Mouse (Mus musculus) liver, embryonic 13.5 days (tissue): ENCODE results near the gene Acsm5. TPM values are rescaled to one million over a fixed set of nuclear protein-coding genes. Genes with fewer than 3 reads are reported as not detected.

Experiments
- ATAC-seq: fragments of 200-750 bp; cut with Nextera tagmentation; 2 replicates; pipeline ENCODE4 v1.8.0; 2017; ENCODE audit warnings: low read depth, mild to moderate bottlenecking, moderate number of reproducible peaks, moderate library complexity
- DNase-seq: peaks from one replicate; pipeline ENCODE4 v3.0.0; 2022
- H3K27ac ChIP-seq: fragments of 300-500 bp; sonication (generic); 2 replicates; pipeline ENCODE4 v1.5.1; 2015; ENCODE audit warnings: moderate library complexity, mild to moderate bottlenecking, inconsistent platforms
- H3K27me3 ChIP-seq: fragments of 300-500 bp; sonication (generic); 2 replicates; pipeline ENCODE4 v1.6.1; 2015; ENCODE audit warnings: mild to moderate bottlenecking, inconsistent platforms
- H3K36me3 ChIP-seq: fragments of 300-500 bp; sonication (generic); 2 replicates; pipeline ENCODE4 v1.6.1; 2015; ENCODE audit warnings: mild to moderate bottlenecking, inconsistent platforms
- H3K4me1 ChIP-seq: fragments of 300-500 bp; sonication (generic); replicated peaks from 2 replicates; pipeline ENCODE4 v1.6.1; 2015; ENCODE audit warnings: inconsistent platforms
- H3K4me2 ChIP-seq: fragments of 300-500 bp; sonication (generic); 2 replicates; pipeline ENCODE4 v1.6.1; 2015; ENCODE audit warnings: inconsistent platforms, mild to moderate bottlenecking, moderate library complexity
- H3K4me3 ChIP-seq: fragments of 300-500 bp; sonication (generic); replicated peaks from 2 replicates; pipeline ENCODE4 v1.5.1; 2015; ENCODE audit warnings: mild to moderate bottlenecking, inconsistent platforms
- H3K9ac ChIP-seq: fragments of 300-500 bp; sonication (generic); 2 replicates; pipeline ENCODE4 v1.6.1; 2015; ENCODE audit warnings: mild to moderate bottlenecking, inconsistent platforms
- H3K9me3 ChIP-seq: fragments of 300-500 bp; sonication (generic); replicated peaks from 2 replicates; pipeline ENCODE4 v1.6.1; 2016; ENCODE audit warnings: inconsistent platforms
- WGBS: fragments of 180-500 bp; shearing (Covaris S2); methylation state at CpG from one replicate; pipeline ENCODE4 v1.1.7; 2015; ENCODE audit not compliant: insufficient replicate concordance; 5-methylcytosine and 5-hydroxymethylcytosine counted together
- polyA plus RNA-seq: library from polyadenylated mRNA; unstranded; fragments of >200 nt; fragmentation: Nextera tagmentation; extraction: Ambion mirVana; gene quantifications from 2 replicates; pipeline ENCODE4 v1.2.1, GENCODE M21; 2015

Acsm5 gene
- polyA plus RNA-seq, result 0.03 TPM in 1 of 2 replicates, not detected in the other

DNA sequence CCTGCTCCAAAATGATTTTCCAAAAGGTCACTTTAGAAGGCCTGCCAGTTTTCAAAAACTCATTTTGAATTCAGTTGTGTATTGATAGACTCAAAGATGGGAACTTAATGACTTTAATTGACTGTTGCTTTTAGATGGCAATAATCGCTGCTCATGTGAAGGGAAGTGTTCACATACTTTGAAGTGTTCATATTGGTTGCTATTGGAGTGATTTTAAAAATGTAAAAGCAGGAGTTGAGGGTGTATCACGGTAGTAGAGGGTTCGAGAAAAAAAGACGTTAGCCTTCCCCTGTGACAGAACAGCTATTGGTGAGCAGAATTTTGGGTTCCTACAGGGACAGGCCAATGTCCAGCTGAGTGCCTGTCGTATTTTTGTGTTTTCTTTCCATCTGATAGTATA, at the start of gene Acsm5:
Gene Acsm5 (plus strand): TSS at position 301 of the 400 bp plus-strand sequence.
- ATAC-seq, result no peak
- WGBS, result 55% methylated on average over 5 of the region's 5 CpGs
- H3K4me2 ChIP-seq, result no peak within 1 kb of the TSS

GRCm38 (mm10) chr7:119476500-119477389, 42.5 kb upstream of the Acsm5 start:
- no peaks in the 10 kb centered on the region for H3K27me3 ChIP-seq
- H3K4me1 ChIP-seq, result no peaks in the 10 kb centered on the region
- H3K4me2 ChIP-seq, result no peak overlapping the region
- DNase-seq (no peak), ATAC-seq (0 out of 2 replicates have a peak, but pooled peaks have one; percentile 31)
- 62% methylated on average over 33 of the region's 33 CpGs for WGBS
- no peaks in the 10 kb centered on the region for H3K36me3 ChIP-seq
- no peak overlapping the region for H3K9ac ChIP-seq
- H3K27ac ChIP-seq, result no peak overlapping the region
- no peaks in the 10 kb centered on the region for H3K9me3 ChIP-seq
- H3K4me3 ChIP-seq, result no peak overlapping the region

More for the DNA sequence above, at the start of gene Acsm5:
- Histone ChIP-seq H3K27ac (no peak within 1 kb of the TSS), H3K4me3 (no peak within 1 kb of the TSS), H3K27me3 (no peaks in the 10 kb centered on the region), H3K9me3 (no peaks in the 10 kb centered on the region), H3K4me1 (no peaks in the 10 kb centered on the region), H3K9ac (no peak within 1 kb of the TSS), H3K36me3 (no peaks in the 10 kb centered on the region)
- DNase-seq, result no peak

- Histone ChIP-seq H3K27me3 (no peaks in the 10 kb centered on the region), H3K4me2 (no peak within 1 kb of the TSS), H3K36me3 (no peaks in the 10 kb centered on the region), H3K9ac (no peak within 1 kb of the TSS), H3K9me3 (no peaks in the 10 kb centered on the region), H3K27ac (no peak within 1 kb of the TSS), H3K4me3 (no peak within 1 kb of the TSS), H3K4me1 (no peaks in the 10 kb centered on the region)
- DNase-seq, result no peak
- ATAC-seq, result no peak
These were observed 40.0 kb upstream of the Acsm5 start, which contains the start of gene Umod for GRCm38 (mm10) chr7:119479256-119479655. Gene Umod, minus strand, starts transcription at chr7:119479282.

DNA sequence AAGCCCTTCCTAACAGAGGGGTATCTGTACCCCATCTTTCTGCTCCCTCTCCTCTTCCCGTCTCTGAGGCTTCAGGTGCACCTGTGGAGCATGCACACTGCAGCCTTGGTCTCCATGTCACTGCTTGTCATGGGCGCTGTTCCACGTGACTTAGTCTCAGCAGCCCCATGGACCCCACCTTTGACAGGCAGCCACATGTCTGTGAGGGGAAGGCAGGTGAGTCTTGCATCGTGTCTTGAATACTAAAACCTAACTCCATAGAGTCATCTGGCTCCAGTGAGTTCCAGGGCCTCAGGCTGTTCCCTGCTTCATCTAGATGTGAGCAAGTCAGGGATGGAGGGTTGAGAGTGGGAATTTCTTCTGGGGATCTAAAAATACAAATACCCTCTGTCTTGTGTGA, 35.1 kb upstream of the Acsm5 start:
- H3K36me3 ChIP-seq, result no peaks in the 10 kb centered on the region
- no peak overlapping the region for H3K9ac ChIP-seq
- H3K4me3 ChIP-seq, result no peak overlapping the region
- 59% methylated on average over 4 of the region's 4 CpGs for WGBS
- no peaks in the 10 kb centered on the region for H3K27me3 ChIP-seq
- no peak overlapping the region for H3K27ac ChIP-seq
- no peak for DNase-seq
- H3K4me1 ChIP-seq, result no peaks in the 10 kb centered on the region
- H3K4me2 ChIP-seq, result no peak overlapping the region
- no peaks in the 10 kb centered on the region for H3K9me3 ChIP-seq
- ATAC-seq, result no peak

DNA sequence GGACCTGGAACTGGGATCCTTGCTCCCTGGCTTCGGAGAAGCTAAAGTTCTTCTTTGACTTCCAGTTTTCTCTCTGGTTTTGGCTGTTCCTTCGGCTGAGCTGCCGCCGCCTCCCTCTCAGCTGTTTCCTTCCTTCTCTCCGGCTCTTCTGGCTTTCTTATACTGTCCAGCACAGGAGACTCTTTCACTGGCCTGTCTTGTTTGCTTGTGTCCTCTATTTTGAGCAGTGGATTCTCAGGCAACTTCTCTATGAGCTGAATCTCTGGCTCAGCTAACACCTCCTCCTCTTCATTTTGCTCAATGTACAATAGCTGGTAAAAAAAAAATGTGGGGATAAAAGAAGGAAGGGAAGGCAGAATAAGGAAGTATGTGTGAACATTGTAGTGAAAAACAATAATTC, 32.6 kb upstream of the Acsm5 start:
- ATAC-seq, result no peak

GRCm38 (mm10) chr7:119490041-119490780, 29.1 kb upstream of the Acsm5 start:
- Histone ChIP-seq H3K4me2 (no peak overlapping the region), H3K9me3 (no peaks in the 10 kb centered on the region), H3K4me3 (no peak overlapping the region), H3K27me3 (no peaks in the 10 kb centered on the region), H3K4me1 (no peaks in the 10 kb centered on the region), H3K27ac (no peak overlapping the region), H3K36me3 (no peaks in the 10 kb centered on the region), H3K9ac (no peak overlapping the region)
- ATAC-seq, result no peak
- WGBS, result 66% methylated on average over 4 of the region's 4 CpGs
- no peak for DNase-seq

More for the DNA sequence above, 32.6 kb upstream of the Acsm5 start:
- H3K36me3 ChIP-seq, result no peaks in the 10 kb centered on the region
- 49% methylated on average over 5 of the region's 5 CpGs for WGBS
- H3K4me2 ChIP-seq, result no peak overlapping the region
- no peaks in the 10 kb centered on the region for H3K4me1 ChIP-seq
- no peak overlapping the region for H3K27ac ChIP-seq
- no peak overlapping the region for H3K9ac ChIP-seq
- H3K4me3 ChIP-seq, result no peak overlapping the region
- no peaks in the 10 kb centered on the region for H3K27me3 ChIP-seq
- no peaks in the 10 kb centered on the region for H3K9me3 ChIP-seq
- no peak for DNase-seq

DNA sequence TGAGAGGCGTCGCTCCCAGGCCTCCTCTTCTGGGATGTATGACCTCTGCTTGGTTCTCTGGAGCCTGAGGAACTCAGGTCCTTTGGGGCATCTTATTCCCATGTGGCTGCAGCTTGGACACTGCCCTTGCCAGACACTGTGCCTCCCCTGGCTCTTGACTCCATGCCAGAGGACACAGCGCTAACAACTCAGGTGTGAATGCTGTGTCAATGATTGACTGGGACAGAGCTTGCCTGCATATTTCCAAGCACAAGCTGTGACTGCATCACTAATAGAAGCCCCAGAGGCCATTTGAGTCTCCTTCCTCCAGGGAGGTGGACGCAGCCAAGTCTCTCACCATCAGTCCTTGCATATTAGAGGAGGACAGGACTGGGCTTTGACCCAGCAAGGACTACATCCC, 8.1 kb upstream of the Acsm5 start:
- Histone ChIP-seq H3K4me1 (no peaks in the 10 kb centered on the region), H3K36me3 (no peaks in the 10 kb centered on the region), H3K9ac (no peak overlapping the region), H3K4me3 (no peak overlapping the region), H3K27ac (no peak overlapping the region), H3K27me3 (no peaks in the 10 kb centered on the region), H3K4me2 (no peak overlapping the region), H3K9me3 (no peaks in the 10 kb centered on the region)
- DNase-seq (no peak), ATAC-seq (no peak)
- WGBS, result 70% methylated on average over 4 of the region's 4 CpGs

DNA sequence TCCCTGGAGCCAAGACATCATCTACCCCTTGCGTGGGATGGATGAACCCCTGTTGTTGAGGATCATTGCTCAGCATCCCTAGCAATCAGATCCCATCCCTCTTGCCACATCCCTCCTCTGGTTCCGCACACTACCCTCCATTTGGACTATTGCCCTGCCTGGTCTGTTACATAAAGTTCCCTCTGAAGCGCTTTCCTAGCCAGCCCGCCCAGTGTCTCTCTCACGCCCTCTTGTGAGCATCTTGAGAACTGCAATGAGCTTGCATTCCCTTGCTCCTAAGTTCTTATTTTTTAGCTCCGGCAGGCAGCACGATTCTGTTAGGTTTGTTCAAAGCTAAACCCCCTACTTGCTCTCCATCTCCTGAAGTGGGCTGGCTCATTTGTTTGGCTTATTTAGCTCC, 6.2 kb upstream of the Acsm5 start:
- Histone ChIP-seq H3K9ac (no peak overlapping the region), H3K27ac (no peak overlapping the region), H3K9me3 (no peaks in the 10 kb centered on the region), H3K4me3 (no peak overlapping the region), H3K4me2 (no peak overlapping the region), H3K27me3 (no peaks in the 10 kb centered on the region), H3K4me1 (no peaks in the 10 kb centered on the region), H3K36me3 (no peaks in the 10 kb centered on the region)
- DNase-seq (no peak), ATAC-seq (no peak)
- 28% methylated on average over 7 of the region's 7 CpGs for WGBS

GRCm38 (mm10) chr7:119515492-119516271, 3.6 kb upstream of the Acsm5 start:
- H3K4me1 ChIP-seq, result no peaks in the 10 kb centered on the region
- 48% methylated on average over 10 of the region's 10 CpGs for WGBS
- H3K9ac ChIP-seq, result no peak overlapping the region
- H3K4me2 ChIP-seq, result no peak overlapping the region
- H3K36me3 ChIP-seq, result no peaks in the 10 kb centered on the region
- H3K27me3 ChIP-seq, result no peaks in the 10 kb centered on the region
- H3K27ac ChIP-seq, result no peak overlapping the region
- ATAC-seq (no peak), DNase-seq (no peak)
- no peaks in the 10 kb centered on the region for H3K9me3 ChIP-seq
- H3K4me3 ChIP-seq, result no peak overlapping the region

- no peak overlapping the region for H3K4me2 ChIP-seq
- ATAC-seq (no peak), DNase-seq (no peak)
- no peaks in the 10 kb centered on the region for H3K9me3 ChIP-seq
- 54% methylated on average over 7 of the region's 7 CpGs for WGBS
- H3K36me3 ChIP-seq, result no peaks in the 10 kb centered on the region
- no peaks in the 10 kb centered on the region for H3K27me3 ChIP-seq
- H3K9ac ChIP-seq, result no peak overlapping the region
- H3K4me3 ChIP-seq, result no peak overlapping the region
- H3K4me1 ChIP-seq, result no peaks in the 10 kb centered on the region
- H3K27ac ChIP-seq, result no peak overlapping the region
These were observed 3.0 kb upstream of the Acsm5 start for GRCm38 (mm10) chr7:119516272-119516558.

- H3K36me3 ChIP-seq, result no peaks in the 10 kb centered on the region
- 32% methylated on average over 5 of the region's 5 CpGs for WGBS
- H3K9me3 ChIP-seq, result no peaks in the 10 kb centered on the region
- DNase-seq (peak; percentile 6), ATAC-seq (peak; percentile 31; the same call in 1 of the 2 replicates)
- H3K4me1 ChIP-seq, result no peaks in the 10 kb centered on the region
- no peak overlapping the region for H3K9ac ChIP-seq
- H3K27me3 ChIP-seq, result no peaks in the 10 kb centered on the region
- no peak overlapping the region for H3K4me2 ChIP-seq
- no peak overlapping the region for H3K4me3 ChIP-seq
- no peak overlapping the region for H3K27ac ChIP-seq
These were observed 391 bp downstream of the Acsm5 start for GRCm38 (mm10) chr7:119519654-119520053.
